Mouse (Mus musculus) G1E (cell line): Measurements from ENCODE around the gene Madd.

ENCODE experiments used
- CTCF ChIP-seq: IDR thresholded peaks from 2 replicates; pipeline ENCODE4 v1.5.1; 2012; ENCODE audit warnings: low read depth, low read length, inconsistent platforms, mixed read lengths
- GATA1 ChIP-seq: IDR thresholded peaks from 2 replicates; pipeline ENCODE4 v1.6.1; 2012; ENCODE audit warnings: borderline replicate concordance, low read length, inconsistent platforms, mixed read lengths

DNA sequence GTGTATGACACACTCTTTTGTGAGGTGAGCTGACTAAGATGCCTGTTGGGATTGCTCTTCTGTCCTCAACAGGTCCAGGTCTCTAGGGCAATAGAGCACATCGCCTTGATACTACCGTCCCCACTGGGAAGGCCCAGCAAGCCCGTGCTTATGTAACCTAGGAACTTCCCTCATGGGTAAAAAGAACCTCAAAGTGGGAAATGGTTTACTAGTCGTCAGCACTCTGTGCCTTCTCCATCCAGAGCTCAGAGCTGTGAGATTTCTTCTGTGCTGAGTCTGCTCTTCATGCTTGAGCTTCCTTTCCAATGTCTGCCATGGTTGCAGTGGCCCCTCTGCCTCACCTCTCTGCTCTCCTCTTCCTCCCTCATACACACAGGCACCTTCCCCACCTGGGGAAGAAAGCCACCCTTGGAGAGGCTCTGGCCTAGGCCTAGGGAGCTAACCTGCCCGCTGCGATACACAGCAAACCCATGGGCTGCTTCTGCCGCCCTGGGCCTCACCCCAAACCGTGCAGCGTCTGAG, 22.7 kb upstream of the Madd start:
- TF ChIP-seq GATA1 (no peak), CTCF (no peak)
